Mouse (Mus musculus) heart, postnatal 0 days (tissue): ENCODE data around the gene Nfe2. TPM values are rescaled to one million over a fixed set of nuclear protein-coding genes. Genes with fewer than 3 reads are reported as not detected.
A peak's percentile ranks its signal among the peaks of the same experiment; 100 is the strongest.

Experiments used
- ATAC-seq: fragments of 200-750 bp; cut with Nextera tagmentation; 2 replicates; pipeline ENCODE4 v1.8.0; 2017; ENCODE audit warnings: low read depth, moderate number of reproducible peaks, moderate library complexity; ENCODE audit not compliant: insufficient read depth
- DNase-seq: peaks from one replicate; pipeline ENCODE4 v3.0.0-alpha.2; 2016; ENCODE audit warnings: low spot score
- H3K27ac ChIP-seq: fragments of 300-500 bp; sonication (generic); 2 replicates; pipeline ENCODE4 v1.5.1; 2014; ENCODE audit warnings: low read depth, mild to moderate bottlenecking
- H3K27me3 ChIP-seq: fragments of 300-500 bp; sonication (generic); 2 replicates; pipeline ENCODE4 v1.6.1; 2014; ENCODE audit warnings: low read length, mixed read lengths; ENCODE audit not compliant: control insufficient read depth, insufficient read depth
- H3K36me3 ChIP-seq: fragments of 300-500 bp; sonication (generic); replicated peaks from 2 replicates; pipeline ENCODE4 v1.6.1; 2014; ENCODE audit warnings: low read length, mixed read lengths; ENCODE audit not compliant: control insufficient read depth, insufficient read depth
- H3K4me1 ChIP-seq: fragments of 300-500 bp; sonication (generic); 2 replicates; pipeline ENCODE4 v1.6.1; 2014; ENCODE audit warnings: antibody characterized with exemption; ENCODE audit not compliant: control insufficient read depth, insufficient read depth
- H3K4me2 ChIP-seq: fragments of 300-500 bp; sonication (generic); 2 replicates; pipeline ENCODE4 v1.6.1; 2014; ENCODE audit warnings: low read depth, mild to moderate bottlenecking, low read length, moderate library complexity
- H3K4me3 ChIP-seq: fragments of 300-500 bp; sonication (generic); 2 replicates; pipeline ENCODE4 v1.5.1; 2014; ENCODE audit warnings: low read depth, low read length
- H3K9ac ChIP-seq: fragments of 300-500 bp; sonication (generic); replicated peaks from 2 replicates; pipeline ENCODE4 v1.6.1; 2014; ENCODE audit warnings: low read depth, low read length, mixed read lengths
- H3K9me3 ChIP-seq: fragments of 300-500 bp; sonication (generic); replicated peaks from 2 replicates; pipeline ENCODE4 v1.6.1; 2016; ENCODE audit warnings: low read length; ENCODE audit not compliant: control insufficient read depth
- CTCF ChIP-seq: IDR thresholded peaks from 2 replicates; pipeline ENCODE4 v1.5.1; 2016; ENCODE audit warnings: antibody characterized with exemption, control low read depth, low read depth
- EP300 ChIP-seq: IDR thresholded peaks from 2 replicates; pipeline ENCODE4 v1.6.1; 2016; ENCODE audit warnings: antibody characterized with exemption, low read depth
- WGBS: fragments of 180-500 bp; shearing (Covaris S2); extraction: QIAGEN DNeasy Blood & Tissue Kit; methylation state at CpG from one replicate; pipeline ENCODE4 v1.1.7; 2014; 5-methylcytosine and 5-hydroxymethylcytosine counted together
- polyA plus RNA-seq: library from polyadenylated mRNA; unstranded; fragments of >200 nt; fragmentation: Nextera tagmentation; extraction: Ambion mirVana; gene quantifications from 2 replicates; pipeline ENCODE4 v1.2.1, GENCODE M21; 2015
- total RNA-seq: library from RNA; depleted of rRNA; stranded (reverse); fragments of >200 nt; gene quantifications from 2 replicates; pipeline ENCODE4 v1.2.3, GENCODE M21; 2014; ENCODE audit warnings: low replicate concordance

Gene Nfe2
- total and polyA plus RNA-seq, 2 experiments from 2014 or later: 1.2 to 1.9 TPM

- Histone ChIP-seq H3K4me3 (no peak overlapping the region), H3K4me2 (peak overlapping the region; percentile 34), H3K36me3 (peaks cover 41% of the 10 kb centered on the region), H3K4me1 (peaks cover 12% of the 10 kb centered on the region), H3K9ac (no peak overlapping the region), H3K27ac (no peak overlapping the region), H3K9me3 (no peaks in the 10 kb centered on the region), H3K27me3 (no peaks in the 10 kb centered on the region)
- WGBS: 29% methylated on average over 18 of the region's 18 CpGs
- TF ChIP-seq CTCF: no peak
- no peak for TF ChIP-seq EP300
- ATAC-seq: no peak
- DNase-seq: no peak
Observed at GRCm38 (mm10) chr15:103300067-103300471, 41.9 kb upstream of the Nfe2 start.

- peaks cover 42% of the 10 kb centered on the region for H3K36me3 ChIP-seq
- H3K9me3 ChIP-seq: no peaks in the 10 kb centered on the region
- TF ChIP-seq EP300: no peak
- no peak for TF ChIP-seq CTCF
- 60% methylated on average over 8 of the region's 8 CpGs for WGBS
- no peaks in the 10 kb centered on the region for H3K27me3 ChIP-seq
- DNase-seq (no peak), ATAC-seq (no peak)
- peak overlapping the region; percentile 34 for H3K4me2 ChIP-seq
- peaks cover 12% of the 10 kb centered on the region for H3K4me1 ChIP-seq
- no peak overlapping the region for H3K27ac ChIP-seq
- no peak overlapping the region for H3K4me3 ChIP-seq
- no peak overlapping the region for H3K9ac ChIP-seq
Observed at GRCm38 (mm10) chr15:103299644-103300043, 41.4 kb upstream of the Nfe2 start.

GRCm38 (mm10) chr15:103298861-103299616 is 40.8 kb upstream of the Nfe2 start:
- WGBS: 77% methylated on average over 5 of the region's 5 CpGs
- no peak overlapping the region for H3K9ac ChIP-seq
- H3K27me3 ChIP-seq: no peaks in the 10 kb centered on the region
- H3K4me1 ChIP-seq: peaks cover 12% of the 10 kb centered on the region
- H3K4me3 ChIP-seq: no peak overlapping the region
- H3K9me3 ChIP-seq: no peaks in the 10 kb centered on the region
- ATAC-seq: no peak
- no peak overlapping the region for H3K4me2 ChIP-seq
- no peak for DNase-seq
- H3K27ac ChIP-seq: no peak overlapping the region
- H3K36me3 ChIP-seq: peaks cover 45% of the 10 kb centered on the region
- TF ChIP-seq CTCF (no peak), EP300 (no peak)

- TF ChIP-seq EP300 (no peak), CTCF (no peak)
- no peak for ATAC-seq
- Histone ChIP-seq H3K27me3 (no peaks in the 10 kb centered on the region), H3K36me3 (peaks cover 55% of the 10 kb centered on the region), H3K4me1 (peaks cover 12% of the 10 kb centered on the region; the same call in 1 of the 2 replicates), H3K9ac (no peak overlapping the region), H3K4me3 (no peak overlapping the region), H3K4me2 (no peak overlapping the region), H3K9me3 (no peaks in the 10 kb centered on the region), H3K27ac (no peak overlapping the region)
- 92% methylated on average over 3 of the region's 3 CpGs for WGBS
- no peak for DNase-seq
Observed at GRCm38 (mm10) chr15:103298026-103298425, 39.8 kb upstream of the Nfe2 start.

GRCm38 (mm10) chr15:103297313-103297712 is 39.1 kb upstream of the Nfe2 start:
- H3K4me3 ChIP-seq: no peak overlapping the region
- no peak overlapping the region for H3K9ac ChIP-seq
- 89% methylated on average over 6 of the region's 6 CpGs for WGBS
- ATAC-seq (no peak), DNase-seq (no peak)
- H3K9me3 ChIP-seq: no peaks in the 10 kb centered on the region
- H3K36me3 ChIP-seq: peaks cover 62% of the 10 kb centered on the region
- no peaks in the 10 kb centered on the region for H3K27me3 ChIP-seq
- peaks cover 12% of the 10 kb centered on the region; the same call in 1 of the 2 replicates for H3K4me1 ChIP-seq
- no peak overlapping the region for H3K27ac ChIP-seq
- TF ChIP-seq EP300 (no peak), CTCF (no peak)
- H3K4me2 ChIP-seq: no peak overlapping the region

GRCm38 (mm10) chr15:103295851-103296250 is 37.6 kb upstream of the Nfe2 start:
- no peak overlapping the region for H3K27ac ChIP-seq
- DNase-seq (no peak), ATAC-seq (no peak)
- H3K27me3 ChIP-seq: no peaks in the 10 kb centered on the region
- H3K9ac ChIP-seq: no peak overlapping the region
- H3K4me2 ChIP-seq: no peak overlapping the region
- TF ChIP-seq CTCF: no peak
- TF ChIP-seq EP300: no peak
- peaks cover 11% of the 10 kb centered on the region; the same call in 1 of the 2 replicates for H3K4me1 ChIP-seq
- H3K9me3 ChIP-seq: no peaks in the 10 kb centered on the region
- H3K36me3 ChIP-seq: peaks cover 73% of the 10 kb centered on the region
- no peak overlapping the region for H3K4me3 ChIP-seq
- WGBS: 39% methylated on average over 5 of the region's 5 CpGs
